Mouse (Mus musculus) intestine, embryonic 16.5 days (tissue): ENCODE data around the gene Ric1. TPM values are rescaled to one million over a fixed set of nuclear protein-coding genes. Genes with fewer than 3 reads are reported as not detected.

Experiments
- ATAC-seq: fragments of 200-750 bp; cut with Nextera tagmentation; 2 replicates; pipeline ENCODE4 v1.8.0; 2017; ENCODE audit warnings: moderate TSS enrichment, moderate library complexity
- H3K27ac ChIP-seq: fragments of 300-500 bp; sonication (generic); 2 replicates; pipeline ENCODE4 v1.5.1; 2014; ENCODE audit warnings: mild to moderate bottlenecking, low read length
- H3K27me3 ChIP-seq: fragments of 300-500 bp; sonication (generic); replicated peaks from 2 replicates; pipeline ENCODE4 v1.6.1; 2014; ENCODE audit warnings: low read length, control low read depth, mixed read lengths; ENCODE audit not compliant: control insufficient read depth, insufficient read depth
- H3K36me3 ChIP-seq: fragments of 300-500 bp; sonication (generic); 2 replicates; pipeline ENCODE4 v1.6.1; 2014; ENCODE audit warnings: low read length, control low read depth; ENCODE audit not compliant: control insufficient read depth, insufficient read depth
- H3K4me1 ChIP-seq: fragments of 300-500 bp; sonication (generic); 2 replicates; pipeline ENCODE4 v1.6.1; 2014; ENCODE audit warnings: low read length, control low read depth, mixed read lengths; ENCODE audit not compliant: control insufficient read depth, insufficient read depth
- H3K4me2 ChIP-seq: fragments of 300-500 bp; sonication (generic); 2 replicates; pipeline ENCODE4 v1.6.1; 2014; ENCODE audit warnings: low read depth, low read length, control low read depth
- H3K4me3 ChIP-seq: fragments of 300-500 bp; sonication (generic); 2 replicates; pipeline ENCODE4 v1.5.1; 2014; ENCODE audit warnings: mild to moderate bottlenecking, low read length
- H3K9ac ChIP-seq: fragments of 300-500 bp; sonication (generic); 2 replicates; pipeline ENCODE4 v1.6.1; 2014; ENCODE audit warnings: low read depth, low read length
- H3K9me3 ChIP-seq: fragments of 300-500 bp; sonication (generic); 2 replicates; pipeline ENCODE4 v1.6.1; 2016; ENCODE audit warnings: low read length, control low read depth; ENCODE audit not compliant: control insufficient read depth
- WGBS: fragments of 180-500 bp; shearing (Covaris S2); extraction: QIAGEN DNeasy Blood & Tissue Kit; methylation state at CpG from one replicate; pipeline ENCODE4 v1.1.7; 2014; 5-methylcytosine and 5-hydroxymethylcytosine counted together
- polyA plus RNA-seq: library from polyadenylated mRNA; unstranded; fragments of >200 nt; fragmentation: Nextera tagmentation; extraction: Ambion mirVana; gene quantifications from 2 replicates; pipeline ENCODE4 v1.2.1, GENCODE M21; 2015

Ric1 gene
- polyA plus RNA-seq, 1 experiment from 2014 or later: 8.0 TPM

DNA sequence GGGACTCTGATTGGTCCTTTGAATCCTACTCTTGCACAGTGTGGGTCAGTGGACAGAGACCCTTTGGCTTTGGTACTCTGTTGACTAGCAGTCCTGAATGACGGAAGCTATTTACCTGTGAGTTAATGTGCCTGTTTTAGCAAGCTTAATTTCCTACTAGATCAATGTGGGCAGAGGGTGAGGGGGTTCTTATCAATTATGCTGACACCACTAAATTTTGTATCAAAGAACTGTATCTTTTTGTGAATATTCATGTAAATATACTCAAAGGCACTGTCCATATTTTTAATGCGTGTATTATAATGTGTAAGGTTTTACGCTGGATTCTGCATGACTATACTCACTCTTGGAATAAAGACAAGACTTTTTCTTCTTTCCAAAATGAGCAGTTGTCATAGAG, 82.6 kb downstream of the Ric1 start:
- no peak overlapping the region for H3K9ac ChIP-seq
- 0 out of 2 replicates have a peak, but pooled peaks cover 7% of the 10 kb centered on the region for H3K36me3 ChIP-seq
- no peak for ATAC-seq
- no peaks in the 10 kb centered on the region for H3K9me3 ChIP-seq
- H3K4me2 ChIP-seq: no peak overlapping the region
- no peak overlapping the region for H3K27ac ChIP-seq
- no peak overlapping the region for H3K4me3 ChIP-seq
- 92% methylated on average over 3 of the region's 3 CpGs for WGBS
- no peaks in the 10 kb centered on the region for H3K27me3 ChIP-seq
- no peaks in the 10 kb centered on the region for H3K4me1 ChIP-seq

DNA sequence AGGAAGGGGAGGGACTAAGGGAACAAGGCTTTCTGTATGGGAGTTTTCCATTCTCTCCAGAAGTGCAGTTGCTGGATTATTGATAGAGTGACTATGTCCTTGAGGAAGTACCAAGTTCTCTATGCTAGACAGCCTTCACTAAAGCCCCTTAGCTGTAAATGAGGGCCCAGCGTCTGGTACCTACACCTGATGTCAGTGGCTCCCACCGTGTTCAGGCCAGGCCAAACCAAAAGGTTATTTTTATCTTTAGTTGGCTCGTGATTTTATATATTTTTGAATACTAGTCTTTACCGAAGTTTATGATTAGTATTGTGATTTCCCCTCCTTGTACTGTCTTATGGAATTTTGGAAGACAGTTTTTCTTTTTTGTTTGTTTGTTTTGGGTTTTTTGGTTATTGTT, 85.4 kb downstream of the Ric1 start:
- no peak overlapping the region for H3K27ac ChIP-seq
- H3K4me1 ChIP-seq: no peaks in the 10 kb centered on the region
- 0 out of 2 replicates have a peak, but pooled peaks cover 9% of the 10 kb centered on the region for H3K36me3 ChIP-seq
- H3K9ac ChIP-seq: no peak overlapping the region
- no peak overlapping the region for H3K4me3 ChIP-seq
- H3K9me3 ChIP-seq: no peaks in the 10 kb centered on the region
- ATAC-seq: no peak
- no peaks in the 10 kb centered on the region for H3K27me3 ChIP-seq
- WGBS: 91% methylated on average over 4 of the region's 4 CpGs
- H3K4me2 ChIP-seq: no peak overlapping the region

- no peaks in the 10 kb centered on the region for H3K9me3 ChIP-seq
- no peak for ATAC-seq
- WGBS: 56% methylated on average over 4 of the region's 4 CpGs
- no peak overlapping the region for H3K4me3 ChIP-seq
- H3K36me3 ChIP-seq: 0 out of 2 replicates have a peak, but pooled peaks cover 9% of the 10 kb centered on the region
- H3K27me3 ChIP-seq: no peaks in the 10 kb centered on the region
- H3K27ac ChIP-seq: no peak overlapping the region
- H3K4me2 ChIP-seq: no peak overlapping the region
- H3K9ac ChIP-seq: no peak overlapping the region
- no peaks in the 10 kb centered on the region for H3K4me1 ChIP-seq
Measured at GRCm38 (mm10) chr19:29608212-29608611, 86.1 kb downstream of the Ric1 start.

DNA sequence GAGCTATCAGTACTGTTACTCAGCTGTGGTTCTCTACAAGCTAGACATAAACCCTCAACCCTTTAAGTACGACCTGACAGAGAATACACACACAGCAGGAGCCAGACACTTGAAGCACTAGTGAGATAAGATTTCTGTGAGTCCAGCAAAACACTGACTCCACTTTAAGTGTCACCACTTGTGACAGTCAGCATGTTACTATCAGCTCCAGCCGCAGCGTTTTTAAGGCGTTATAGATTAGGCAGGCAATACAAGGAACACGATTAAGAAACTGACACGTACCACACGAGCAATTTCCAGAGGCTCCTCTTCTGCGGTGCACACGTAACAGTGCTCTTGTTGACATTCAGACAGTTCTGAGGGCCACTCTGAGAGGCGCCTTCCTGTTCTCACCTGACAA, 88.8 kb downstream of the Ric1 start:
- H3K36me3 ChIP-seq: 0 out of 2 replicates have a peak, but pooled peaks cover 4% of the 10 kb centered on the region

GRCm38 (mm10) chr19:29612102-29612501, 90.0 kb downstream of the Ric1 start:
- Histone ChIP-seq H3K9me3 (no peaks in the 10 kb centered on the region), H3K27ac (no peak overlapping the region), H3K27me3 (no peaks in the 10 kb centered on the region), H3K4me2 (no peak overlapping the region), H3K36me3 (0 out of 2 replicates have a peak, but pooled peaks cover 4% of the 10 kb centered on the region), H3K4me3 (no peak overlapping the region), H3K4me1 (no peaks in the 10 kb centered on the region), H3K9ac (no peak overlapping the region)
- no peak for ATAC-seq
- WGBS: 84% methylated on average over 2 of the region's 2 CpGs

More for the DNA sequence above, 88.8 kb downstream of the Ric1 start:
- H3K4me2 ChIP-seq: no peak overlapping the region
- 80% methylated on average over 10 of the region's 10 CpGs for WGBS
- no peaks in the 10 kb centered on the region for H3K9me3 ChIP-seq
- ATAC-seq: peak; percentile 91
- H3K4me3 ChIP-seq: no peak overlapping the region
- H3K9ac ChIP-seq: no peak overlapping the region
- H3K4me1 ChIP-seq: no peaks in the 10 kb centered on the region
- 0 out of 2 replicates have a peak overlapping the region, but pooled peaks have one; percentile 17 for H3K27ac ChIP-seq
- no peaks in the 10 kb centered on the region for H3K27me3 ChIP-seq

DNA sequence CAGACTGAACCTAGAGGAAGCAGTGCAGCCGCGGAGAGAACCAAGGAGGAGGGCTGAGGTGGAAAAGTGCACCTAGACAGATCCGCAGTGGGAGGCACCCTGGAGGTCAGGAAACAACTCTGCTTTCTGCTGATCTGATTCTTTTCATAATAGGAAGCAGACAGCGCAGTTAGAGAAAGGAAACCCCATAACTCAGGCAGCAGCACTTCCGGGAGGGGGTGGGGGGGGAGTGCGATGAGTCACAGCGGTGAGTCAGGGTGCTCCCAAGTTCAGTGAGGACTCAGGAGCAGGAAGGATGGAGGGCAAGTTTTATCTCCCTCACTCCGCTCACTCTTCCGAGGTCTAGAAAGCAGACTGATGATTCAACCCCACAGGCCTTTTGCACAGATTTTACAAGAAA, 119.0 kb downstream of the Ric1 start:
- Histone ChIP-seq H3K27me3 (no peaks in the 10 kb centered on the region), H3K4me1 (peaks cover 9% of the 10 kb centered on the region), H3K27ac (0 out of 2 replicates have a peak overlapping the region, but pooled peaks have one; percentile 3), H3K36me3 (peaks cover 4% of the 10 kb centered on the region; the same call in 1 of the 2 replicates), H3K4me3 (no peak overlapping the region), H3K4me2 (peak overlapping the region; percentile 26), H3K9ac (no peak overlapping the region), H3K9me3 (no peaks in the 10 kb centered on the region)
- peak; percentile 87 for ATAC-seq
- 25% methylated on average over 9 of the region's 9 CpGs for WGBS

DNA sequence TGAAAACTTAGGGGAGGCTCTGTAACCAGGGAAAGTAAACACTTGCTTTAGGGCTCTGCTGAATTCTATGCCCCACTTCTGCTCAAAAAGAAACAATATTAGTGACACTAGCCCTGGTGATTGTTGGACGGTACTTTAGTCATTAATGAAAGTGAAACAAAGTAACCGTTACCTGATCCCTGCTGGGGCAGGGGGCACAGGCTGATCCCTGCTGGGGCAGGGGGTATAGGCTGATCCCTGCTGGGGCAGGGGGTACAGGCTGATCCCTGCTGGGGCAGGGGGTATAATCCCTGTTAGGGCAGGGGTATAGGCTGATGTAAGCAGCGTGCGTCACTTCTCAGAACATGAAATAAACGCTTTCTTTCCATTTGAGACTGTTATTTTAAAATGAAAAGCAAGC, 119.4 kb downstream of the Ric1 start:
- H3K36me3 ChIP-seq: peaks cover 4% of the 10 kb centered on the region; the same call in 1 of the 2 replicates
- no peaks in the 10 kb centered on the region for H3K27me3 ChIP-seq
- H3K9me3 ChIP-seq: no peaks in the 10 kb centered on the region
- H3K27ac ChIP-seq: no peak overlapping the region
- H3K4me3 ChIP-seq: no peak overlapping the region
- peak overlapping the region; percentile 26 for H3K4me2 ChIP-seq
- peaks cover 9% of the 10 kb centered on the region for H3K4me1 ChIP-seq
- peak; percentile 58; the same call in 1 of the 2 replicates for ATAC-seq
- 74% methylated on average over 5 of the region's 5 CpGs for WGBS
- H3K9ac ChIP-seq: no peak overlapping the region

DNA sequence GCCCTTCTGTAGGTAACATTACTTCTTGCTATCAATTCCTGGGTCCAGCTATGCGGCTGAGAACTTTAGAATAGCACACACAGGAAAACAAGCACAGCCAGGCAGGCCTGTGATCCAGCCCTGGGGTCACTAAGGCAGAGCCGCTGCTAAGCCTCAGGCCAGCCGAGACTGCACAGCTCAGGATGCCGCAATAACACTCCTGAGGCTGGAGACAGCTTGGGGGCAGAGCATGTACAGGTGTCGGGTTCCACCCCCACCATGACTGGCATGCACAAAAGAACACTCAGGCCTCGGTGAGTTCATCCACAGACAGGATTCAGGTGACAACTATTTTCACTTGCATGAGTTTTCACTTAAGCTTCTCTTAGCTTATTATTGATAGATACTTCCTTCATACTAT, 120.1 kb downstream of the Ric1 start:
- Histone ChIP-seq H3K27ac (no peak overlapping the region), H3K4me2 (no peak overlapping the region), H3K4me3 (no peak overlapping the region), H3K4me1 (peaks cover 9% of the 10 kb centered on the region), H3K36me3 (peaks cover 4% of the 10 kb centered on the region; the same call in 1 of the 2 replicates), H3K9me3 (no peaks in the 10 kb centered on the region), H3K27me3 (no peaks in the 10 kb centered on the region), H3K9ac (no peak overlapping the region)
- 66% methylated on average over 6 of the region's 6 CpGs for WGBS
- ATAC-seq: no peak

DNA sequence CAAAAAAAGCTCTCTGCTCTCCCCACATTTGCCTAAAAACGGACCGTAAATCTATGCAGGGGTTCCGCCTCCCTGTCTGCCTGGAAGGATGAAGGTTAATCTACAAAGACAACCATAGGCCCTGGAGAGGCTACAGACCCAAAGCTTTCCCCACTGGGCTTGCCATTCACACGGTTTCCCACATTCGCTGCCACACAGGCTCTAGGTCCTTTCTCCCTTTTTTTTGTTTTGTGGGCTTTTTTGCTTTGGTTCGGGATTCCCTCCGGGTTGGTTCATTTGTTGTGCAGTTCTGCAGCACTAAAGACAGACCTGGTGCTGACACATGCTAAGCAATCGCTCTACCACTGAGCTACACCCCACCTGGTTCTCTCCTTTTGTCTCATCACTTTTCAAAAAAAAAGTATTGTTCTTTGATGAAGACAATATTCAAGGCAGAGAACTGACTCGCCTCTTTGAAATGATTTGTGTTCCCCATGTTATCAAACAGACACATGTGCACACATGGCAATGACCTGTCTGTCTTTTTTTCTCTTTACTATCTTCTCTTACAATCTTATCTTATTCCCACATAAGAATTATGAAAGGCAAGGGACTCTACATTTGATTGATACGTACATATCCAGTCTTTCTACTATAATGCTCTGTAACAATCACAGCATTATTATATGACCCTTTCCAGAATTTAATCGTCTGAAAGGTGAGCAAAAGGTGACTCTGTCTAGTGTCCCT, 121.3 kb downstream of the Ric1 start:
- H3K27me3 ChIP-seq: no peaks in the 10 kb centered on the region
- H3K4me1 ChIP-seq: peaks cover 9% of the 10 kb centered on the region
- no peak overlapping the region for H3K27ac ChIP-seq
- H3K4me2 ChIP-seq: no peak overlapping the region
- H3K9me3 ChIP-seq: no peaks in the 10 kb centered on the region
- H3K9ac ChIP-seq: no peak overlapping the region
- H3K36me3 ChIP-seq: peaks cover 4% of the 10 kb centered on the region; the same call in 1 of the 2 replicates
- WGBS: 82% methylated on average over 11 of the region's 11 CpGs
- ATAC-seq: no peak
- H3K4me3 ChIP-seq: no peak overlapping the region
